Mouse (Mus musculus) gastrocnemius, adult 2 months (tissue): Measurements from ENCODE around the gene Il17re. TPM values are rescaled to one million over a fixed set of nuclear protein-coding genes. Genes with fewer than 3 reads are reported as not detected.

Experiments used
- DNase-seq: peaks from one replicate; pipeline ENCODE4 v3.0.0; 2022
- H3K27ac ChIP-seq: fragments of 200-600 bp; 2 replicates; pipeline ENCODE4 v1.8.1; 2022; ENCODE audit warnings: mild to moderate bottlenecking
- H3K4me3 ChIP-seq: fragments of 200-600 bp; 2 replicates; pipeline ENCODE4 v1.8.1; 2022; ENCODE audit warnings: mild to moderate bottlenecking, moderate library complexity
- CTCF ChIP-seq: fragments of 200-600 bp; IDR thresholded peaks from 2 replicates; pipeline ENCODE4 v1.8.1; 2022; ENCODE audit warnings: antibody characterized with exemption, mild to moderate bottlenecking, moderate library complexity
- intact Hi-C: fragments of 180-260 bp; cut with DNase I; formaldehyde crosslinking; loops from one replicate; pipeline ENCODE4 v1.15.1; 2025
- total RNA-seq, 2 experiments: library from RNA; stranded (reverse); gene quantifications; 2 replicates each; pipeline ENCODE4 v1.2.3; 2021

Il17re gene
- total RNA-seq, 2 experiments from 2014 or later, result 0.25 to 0.26 TPM

DNA sequence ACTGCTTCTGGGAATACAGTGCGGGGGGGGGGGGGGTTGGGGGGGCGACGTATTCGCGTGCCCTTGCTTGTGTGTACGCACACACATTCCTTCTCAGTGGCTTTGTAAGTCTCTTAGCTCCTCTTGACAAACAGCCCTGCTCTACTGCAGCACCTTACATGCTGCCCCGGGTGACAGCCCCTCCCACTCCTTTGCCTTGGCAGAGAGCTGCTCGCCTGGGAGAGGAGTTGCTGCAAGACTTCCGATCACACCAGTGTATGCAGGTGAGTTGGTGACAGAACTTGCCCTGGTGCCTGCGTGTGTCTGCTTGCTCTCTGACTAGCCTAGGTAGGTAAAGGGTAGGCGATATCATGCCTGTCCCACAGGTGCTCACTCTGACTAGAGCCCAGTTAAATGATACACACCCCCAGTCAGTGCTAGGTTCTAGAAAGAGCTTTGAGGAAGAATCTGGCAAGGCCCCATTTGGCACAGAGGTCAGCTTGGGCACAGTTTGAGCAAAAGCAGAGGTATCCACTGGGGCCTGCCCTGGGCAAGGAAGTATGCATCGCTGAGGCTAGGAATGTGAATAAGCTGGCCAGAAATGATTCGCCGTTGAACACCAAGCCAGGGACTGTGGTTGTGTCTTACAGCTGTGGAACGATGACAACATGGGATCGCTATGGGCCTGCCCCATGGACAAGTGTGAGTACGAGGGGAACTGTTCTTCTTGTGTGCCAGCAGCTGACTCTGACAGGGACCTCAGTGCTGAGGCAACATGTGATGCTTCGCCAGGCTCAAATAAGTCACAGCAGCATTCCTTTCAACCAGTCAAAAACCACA, 22.5 kb downstream of the Il17re start:
- Histone ChIP-seq H3K27ac (peak overlapping the region; percentile 8; the same call in 1 of the 2 replicates), H3K4me3 (no peak overlapping the region)
- intact Hi-C loops, result loop anchor here (5.0 kb wide), 2 partner anchors 38 to 42 kb away; partner anchors contain the start of gene Jagn1
- DNase-seq, result no peak
- no peak for TF ChIP-seq CTCF

GRCm38 (mm10) chr6:113482477-113483099, 24.3 kb downstream of the Il17re start:
- intact Hi-C loops, result loop anchor here (5.0 kb wide), 2 partner anchors 40 kb away; partner anchors contain the start of gene Jagn1
- peak; percentile 28; the same call in 1 of the 2 replicates for TF ChIP-seq CTCF
- peak overlapping the region; percentile 98 for H3K27ac ChIP-seq
- DNase-seq, result peak; percentile 80
- peak overlapping the region; percentile 81 for H3K4me3 ChIP-seq

- Histone ChIP-seq H3K4me3 (peak within 1 kb of the TSS; percentile 81), H3K27ac (peak within 1 kb of the TSS; percentile 98)
- intact Hi-C loops, result loop anchor here (5.0 kb wide), 2 partner anchors 39 to 41 kb away; partner anchors contain the start of gene Jagn1
- no peak for TF ChIP-seq CTCF
- peak; percentile 97 for DNase-seq
Observed at GRCm38 (mm10) chr6:113483100-113483615, 24.9 kb downstream of the Il17re start, which contains the start of gene Creld1. Creld1 (plus strand) TSS chr6:113483297.

- H3K4me3 ChIP-seq, result peak overlapping the region; percentile 81
- H3K27ac ChIP-seq, result peak overlapping the region; percentile 98
- intact Hi-C loops, result loop anchor here (5.0 kb wide), 2 partner anchors 39 to 41 kb away; partner anchors contain the start of gene Jagn1
- TF ChIP-seq CTCF, result no peak
- no peak for DNase-seq
Observed at GRCm38 (mm10) chr6:113483729-113484128, 25.4 kb downstream of the Il17re start.

GRCm38 (mm10) chr6:113487125-113487576, 28.9 kb downstream of the Il17re start:
- H3K4me3 ChIP-seq, result peak overlapping the region; percentile 42
- no peak for TF ChIP-seq CTCF
- intact Hi-C loops, result loop anchor here (5.0 kb wide), 1 partner anchor 115 kb away; the partner anchor contains the start of genes Brk1 and Fancd2os
- H3K27ac ChIP-seq, result peak overlapping the region; percentile 82
- peak; percentile 52 for DNase-seq

DNA sequence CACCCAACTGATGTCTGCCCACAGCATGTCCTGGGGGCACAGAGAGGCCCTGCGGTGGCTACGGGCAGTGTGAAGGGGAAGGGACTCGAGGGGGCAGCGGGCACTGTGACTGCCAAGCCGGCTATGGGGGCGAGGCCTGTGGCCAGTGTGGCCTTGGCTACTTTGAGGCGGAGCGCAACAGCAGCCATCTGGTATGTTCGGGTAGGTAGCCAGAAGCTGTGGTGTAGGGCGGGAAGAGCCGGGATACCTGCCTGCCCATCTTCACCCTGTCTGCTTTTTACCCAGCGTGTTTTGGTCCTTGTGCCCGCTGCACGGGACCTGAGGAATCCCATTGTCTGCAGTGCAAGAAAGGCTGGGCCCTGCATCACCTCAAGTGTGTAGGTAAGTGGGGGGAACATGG, 31.1 kb downstream of the Il17re start:
- intact Hi-C loops, result loop anchor here (5.0 kb wide), 1 partner anchor 113 kb away; the partner anchor contains the start of genes Brk1 and Fancd2os
- H3K27ac ChIP-seq, result no peak overlapping the region
- no peak overlapping the region for H3K4me3 ChIP-seq
- no peak for TF ChIP-seq CTCF
- no peak for DNase-seq

GRCm38 (mm10) chr6:113492101-113492864, 34.0 kb downstream of the Il17re start:
- Histone ChIP-seq H3K4me3 (no peak overlapping the region), H3K27ac (no peak overlapping the region)
- intact Hi-C loops, result no loop called here
- DNase-seq, result no peak
- no peak for TF ChIP-seq CTCF

GRCm38 (mm10) chr6:113494258-113494788, 36.0 kb downstream of the Il17re start:
- H3K4me3 ChIP-seq, result peak overlapping the region; percentile 76
- DNase-seq, result peak; percentile 88
- H3K27ac ChIP-seq, result peak overlapping the region; percentile 82
- peak; percentile 75 for TF ChIP-seq CTCF
- intact Hi-C loops, result loop anchor here (1.0 kb wide), 1 partner anchor 25 kb away; no protein-coding TSS in a partner anchor

- peak overlapping the region; percentile 82 for H3K27ac ChIP-seq
- peak overlapping the region; percentile 76 for H3K4me3 ChIP-seq
- no peak for TF ChIP-seq CTCF
- intact Hi-C loops, result no loop called here
- peak; percentile 47 for DNase-seq
Observed at GRCm38 (mm10) chr6:113495071-113495675, 36.9 kb downstream of the Il17re start.

DNA sequence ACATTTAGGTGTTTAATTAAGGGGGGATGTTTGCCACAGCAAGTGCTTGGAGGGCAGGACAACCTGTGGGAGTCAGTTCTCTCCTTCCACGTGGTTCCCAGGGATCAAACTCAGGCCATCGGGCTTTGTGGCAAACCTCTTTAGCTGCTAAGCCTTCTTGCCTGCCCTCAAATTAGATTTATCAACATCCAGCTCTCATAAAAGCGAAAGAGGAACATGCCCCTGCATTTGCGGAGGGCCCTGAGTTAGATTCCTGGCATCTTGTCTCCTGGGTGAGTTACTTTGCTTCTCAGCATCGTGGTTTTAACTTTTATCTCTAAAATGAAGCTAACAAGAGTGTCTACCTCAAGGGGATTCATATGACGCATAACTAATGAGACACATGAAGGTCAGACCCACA, 41.1 kb downstream of the Il17re start:
- TF ChIP-seq CTCF, result no peak
- H3K4me3 ChIP-seq, result no peak overlapping the region
- DNase-seq, result no peak
- peak overlapping the region; percentile 50; the same call in 1 of the 2 replicates for H3K27ac ChIP-seq
- intact Hi-C loops, result no loop called here
